ENCODE assay signal across 15 mouse cellular contexts in the genomic region with DNA sequence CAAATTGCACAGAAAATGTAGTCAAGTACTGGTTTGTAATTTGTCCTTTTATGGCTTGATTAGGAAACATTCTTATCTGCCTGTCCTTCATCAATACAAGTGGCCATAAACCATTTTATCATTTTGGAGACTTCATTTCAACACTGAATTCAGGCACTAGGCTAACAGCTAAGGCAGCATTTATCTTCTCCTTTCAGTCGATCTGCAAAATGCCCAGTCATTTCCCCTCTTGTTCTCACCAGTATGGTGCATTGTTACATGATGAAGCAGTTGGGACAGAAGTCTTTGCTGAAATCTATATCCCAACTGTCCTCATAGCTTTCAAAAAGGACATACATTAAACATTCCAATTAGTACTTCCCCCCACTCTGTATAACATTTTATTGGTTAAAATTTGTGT.
"Had no signal": no experiment of that assay in that cellular context is flagged by ENCODE, and none has a peak within 500 bp of the region (broad histone marks: within the 10 kb centered on the region; RNA-seq: fewer than 3 reads in every experiment).

No protein-coding gene starts in this region.

- H3K4me3 ChIP-seq: midbrain, embryonic 10.5 days; midbrain, embryonic 12.5 days; myocyte; neural tube, embryonic 12.5 days; stomach, embryonic 15.5 days had no signal

- H3K36me3 ChIP-seq: midbrain, embryonic 10.5 days; midbrain, embryonic 12.5 days; neural tube, embryonic 12.5 days; stomach, embryonic 15.5 days had no signal

- H3K4me1 ChIP-seq: midbrain, embryonic 10.5 days; midbrain, embryonic 12.5 days; neural tube, embryonic 12.5 days; stomach, embryonic 15.5 days had no signal

- H3K9me3 ChIP-seq: midbrain, embryonic 10.5 days; midbrain, embryonic 12.5 days; neural tube, embryonic 12.5 days; stomach, embryonic 15.5 days had no signal

- H3K27me3 ChIP-seq: midbrain, embryonic 12.5 days; neural tube, embryonic 12.5 days; stomach, embryonic 15.5 days had no signal

- DNase-seq: lung, adult 18-20 months; lung, embryonic 14.5 days; lung, postnatal 10 days; lung, postnatal 4 days; midbrain, embryonic 14.5 days; right cerebral cortex, postnatal 14 days; thymus, adult 2 months; thymus, postnatal 25 days; thymus, postnatal 4 days had no signal

- ATAC-seq: midbrain, embryonic 16.5 days had no signal
